Mouse (Mus musculus): Measurements from ENCODE around the gene Prf1.

DNA sequence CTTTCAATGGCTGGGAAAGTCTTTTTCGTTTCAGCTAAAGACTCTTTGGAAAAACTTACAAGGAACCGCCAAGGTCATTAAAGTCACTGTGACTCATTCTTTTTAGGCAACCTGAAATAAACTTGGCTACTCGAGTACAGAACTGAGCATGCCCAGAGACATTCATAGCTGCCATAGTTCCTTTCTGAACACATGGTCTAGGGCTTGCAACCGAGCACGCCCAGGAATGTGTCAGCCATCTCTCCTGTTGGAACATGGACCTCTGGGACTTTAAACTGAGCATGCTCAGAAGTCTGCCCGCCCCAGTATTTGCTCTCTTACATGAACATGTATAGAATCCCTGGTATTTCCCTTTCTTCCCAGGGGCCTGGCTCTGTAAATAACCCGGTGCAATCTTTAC, 11.4 kb upstream of the Prf1 start:
- no peak for TF ChIP-seq POLR2A (IDR thresholded peaks at IDR 0.05; ENCODE audit: insufficient read depth, low read length)
- TF ChIP-seq EP300 (IDR thresholded peaks at IDR 0.05; ENCODE audit: insufficient read depth, low read depth, low read length) = no peak
